Mouse (Mus musculus) spleen, embryonic (tissue): ENCODE measurements around the gene Synrg.

Experiments
- CTCF ChIA-PET: fragments of 350-600 bp; sonication (Branson Sonifier 250); formaldehyde crosslinking; loops from one replicate; lab custom pipeline; 2022; lab: Charles Lee

Gene Synrg

GRCm38 (mm10) chr11:83981338-83981737 lies 17.1 kb downstream of the Synrg start:
- CTCF ChIA-PET, result no interaction called here

- CTCF ChIA-PET, result no interaction called here
Measured at GRCm38 (mm10) chr11:83991701-83992100, 27.5 kb downstream of the Synrg start.

GRCm38 (mm10) chr11:83993428-83993827 lies 29.2 kb downstream of the Synrg start:
- CTCF ChIA-PET, result no interaction called here

DNA sequence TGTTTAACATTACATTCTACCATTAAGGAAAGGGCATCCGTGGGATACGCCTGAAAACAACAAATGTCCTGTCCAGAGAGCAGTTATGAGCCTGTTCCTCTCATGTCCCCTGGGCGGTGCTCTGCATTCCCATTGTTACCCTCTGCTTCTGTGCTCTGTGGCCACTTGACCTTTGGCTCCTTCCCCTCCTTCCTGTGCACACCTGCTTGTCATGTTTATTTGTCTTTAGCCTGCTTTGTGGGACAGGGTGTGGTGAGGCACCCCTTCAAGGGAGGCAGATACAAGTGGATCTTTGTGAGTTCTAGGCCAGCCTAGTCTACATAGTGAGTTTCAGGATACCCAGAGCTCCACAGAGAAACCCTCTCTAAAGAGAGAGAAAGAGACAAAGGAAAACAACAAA lies 30.3 kb downstream of the Synrg start:
- CTCF ChIA-PET, result no interaction called here

GRCm38 (mm10) chr11:83995535-83995950 lies 31.3 kb downstream of the Synrg start:
- CTCF ChIA-PET, result no interaction called here

- CTCF ChIA-PET, result interaction anchor here (0.8 kb wide), 1 partner anchor 41 kb away, joined by 4 read pairs; no protein-coding TSS in a partner anchor
Measured at GRCm38 (mm10) chr11:83997171-83997868, 33.1 kb downstream of the Synrg start.

DNA sequence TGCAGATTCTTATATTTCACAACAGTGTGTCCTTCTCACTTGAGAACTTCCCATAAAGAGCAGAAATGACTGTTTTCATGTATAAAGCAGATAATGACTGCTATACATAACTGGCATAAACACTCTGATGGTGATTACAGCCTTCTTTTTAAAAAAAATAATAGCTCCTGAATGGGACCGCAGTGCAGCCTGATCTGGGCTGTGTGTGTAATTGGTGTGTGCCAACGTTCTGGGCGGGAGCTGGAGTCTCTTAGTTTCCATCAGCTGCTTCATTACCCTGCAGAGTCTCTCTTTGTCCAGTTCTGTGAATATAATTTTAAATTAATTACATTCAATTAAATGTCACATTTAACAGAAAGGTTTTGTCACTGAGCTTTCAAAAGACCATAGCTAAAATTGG lies 34.8 kb downstream of the Synrg start:
- CTCF ChIA-PET, result no interaction called here

DNA sequence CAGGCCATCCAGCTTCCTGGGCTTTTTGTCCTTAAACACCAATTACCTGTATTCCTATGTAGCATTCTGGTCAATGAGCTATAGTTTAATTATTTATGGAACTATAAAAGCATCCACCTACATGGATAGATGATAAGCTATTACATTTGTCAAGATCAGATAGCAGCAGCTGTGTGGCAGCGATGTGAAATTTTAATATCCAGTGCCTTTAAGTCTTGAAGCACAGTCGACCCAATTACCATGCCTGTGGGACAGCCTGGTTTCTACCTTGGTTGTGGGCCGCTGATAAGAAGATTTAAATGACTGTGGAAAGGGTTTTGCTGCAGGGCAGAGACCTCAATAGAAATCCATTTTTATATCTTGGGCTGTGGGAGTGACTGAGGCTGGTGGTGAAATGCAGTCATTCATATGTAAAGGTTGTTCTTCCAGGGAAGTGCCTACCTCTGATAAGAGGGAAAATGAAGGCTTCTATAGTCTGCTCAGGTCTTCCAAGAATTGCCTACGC lies 35.2 kb downstream of the Synrg start:
- CTCF ChIA-PET, result no interaction called here

DNA sequence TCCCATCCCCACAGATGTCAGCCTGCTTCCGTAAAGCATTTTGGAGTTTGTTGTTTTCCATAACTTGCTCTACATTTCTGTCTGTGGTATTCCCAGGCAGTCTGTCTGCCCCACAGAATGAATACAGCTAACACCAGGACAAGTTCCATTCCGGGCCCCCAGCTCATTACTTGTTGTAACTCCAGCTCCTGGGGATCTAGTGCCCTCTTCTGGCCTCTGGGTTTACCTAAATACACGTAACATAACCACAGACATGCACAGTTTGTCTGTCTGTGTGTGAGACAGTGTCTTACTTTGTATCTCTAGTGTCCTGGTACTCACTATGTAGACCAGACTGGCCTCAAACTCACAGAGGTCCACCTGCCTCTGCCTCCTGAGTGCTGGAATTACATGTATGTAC lies 37.0 kb downstream of the Synrg start:
- CTCF ChIA-PET, result no interaction called here

- CTCF ChIA-PET, result no interaction called here
Measured at GRCm38 (mm10) chr11:84003986-84004385, 39.8 kb downstream of the Synrg start.

GRCm38 (mm10) chr11:84009001-84009400 lies 44.8 kb downstream of the Synrg start:
- CTCF ChIA-PET, result no interaction called here

DNA sequence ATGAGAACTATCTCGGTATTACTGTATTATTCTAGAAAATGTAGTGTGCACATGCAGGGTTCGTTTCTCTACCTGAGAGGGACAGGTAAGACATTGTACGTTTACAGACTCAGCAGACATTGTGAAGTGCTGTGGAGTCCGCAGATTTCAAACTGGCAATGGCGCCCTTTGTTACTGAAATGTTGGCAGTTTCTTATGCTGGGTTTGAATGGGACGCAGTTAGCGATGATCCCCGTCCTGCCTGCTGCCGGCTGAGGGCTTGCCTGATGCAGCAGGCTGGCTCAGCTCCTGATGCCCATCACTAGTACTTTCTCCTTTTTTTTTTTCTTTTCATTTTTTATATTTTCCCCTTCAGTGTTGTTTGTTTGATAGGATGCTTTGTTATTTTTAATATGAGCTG lies 46.2 kb downstream of the Synrg start:
- CTCF ChIA-PET, result no interaction called here

DNA sequence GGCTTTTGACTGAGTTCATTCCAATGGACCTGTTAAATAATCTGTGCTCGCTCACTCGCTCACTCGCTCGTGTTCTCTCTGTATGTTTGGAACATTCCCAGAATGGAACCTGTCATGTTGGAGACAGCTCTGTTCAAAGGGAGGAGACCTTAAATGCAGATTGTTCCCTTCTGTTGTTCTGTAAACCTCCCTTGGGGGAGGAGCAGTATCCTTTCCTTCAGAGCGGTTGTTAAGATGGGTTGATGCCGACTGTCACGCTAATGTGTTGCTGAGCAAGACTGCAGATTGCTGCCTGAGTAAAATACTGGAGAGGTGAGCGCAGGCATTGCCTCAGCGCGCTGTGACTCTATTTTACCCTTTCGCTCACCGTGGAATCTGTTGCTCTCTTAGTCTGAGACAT lies 46.8 kb downstream of the Synrg start:
- CTCF ChIA-PET, result no interaction called here

DNA sequence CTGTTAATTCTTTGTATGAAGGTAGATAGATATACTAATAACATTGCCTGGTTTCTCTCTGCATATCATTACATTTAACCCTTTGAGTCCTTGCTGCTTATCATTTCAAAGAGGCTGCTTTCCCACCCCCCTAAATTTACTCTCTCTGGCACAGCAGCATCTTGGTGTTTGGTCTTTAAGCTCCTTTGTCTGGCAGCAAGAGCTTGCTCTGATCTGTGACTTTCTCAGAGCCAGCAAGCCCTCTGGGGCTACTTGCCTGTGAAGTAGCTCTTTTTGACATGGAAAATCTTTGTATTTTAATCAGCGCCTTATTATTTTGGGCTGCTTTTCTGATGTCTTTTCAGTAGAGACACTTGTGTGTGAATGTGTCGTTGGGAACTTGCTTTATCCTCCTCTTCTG lies 47.3 kb downstream of the Synrg start:
- CTCF ChIA-PET, result no interaction called here

DNA sequence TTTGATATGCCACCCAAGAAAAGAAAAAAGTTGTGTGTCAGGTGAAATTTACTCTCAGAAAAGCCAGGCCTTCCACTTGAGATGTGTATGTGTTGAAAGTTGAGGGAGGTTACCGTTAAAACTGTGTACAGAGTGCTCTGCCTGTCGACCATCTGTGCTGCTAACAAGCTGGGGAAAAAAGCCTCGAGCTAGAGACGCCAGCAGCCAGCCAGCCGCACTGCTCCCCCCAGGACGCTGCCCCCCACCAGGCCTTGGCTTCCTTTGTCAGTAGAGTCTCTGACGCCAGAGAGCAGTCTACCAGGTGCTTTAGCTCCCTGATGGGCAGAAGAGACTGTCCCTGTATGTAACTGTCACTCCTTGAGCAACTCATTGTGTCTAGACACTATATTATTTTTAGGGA lies 48.9 kb downstream of the Synrg start:
- CTCF ChIA-PET, result no interaction called here

- CTCF ChIA-PET, result no interaction called here
Measured at GRCm38 (mm10) chr11:84016147-84016809, 52.0 kb downstream of the Synrg start.

- CTCF ChIA-PET, result no interaction called here
Measured at GRCm38 (mm10) chr11:84016810-84017508, 52.7 kb downstream of the Synrg start.

- CTCF ChIA-PET, result no interaction called here
Measured at GRCm38 (mm10) chr11:84027231-84027630, 63.0 kb downstream of the Synrg start.

DNA sequence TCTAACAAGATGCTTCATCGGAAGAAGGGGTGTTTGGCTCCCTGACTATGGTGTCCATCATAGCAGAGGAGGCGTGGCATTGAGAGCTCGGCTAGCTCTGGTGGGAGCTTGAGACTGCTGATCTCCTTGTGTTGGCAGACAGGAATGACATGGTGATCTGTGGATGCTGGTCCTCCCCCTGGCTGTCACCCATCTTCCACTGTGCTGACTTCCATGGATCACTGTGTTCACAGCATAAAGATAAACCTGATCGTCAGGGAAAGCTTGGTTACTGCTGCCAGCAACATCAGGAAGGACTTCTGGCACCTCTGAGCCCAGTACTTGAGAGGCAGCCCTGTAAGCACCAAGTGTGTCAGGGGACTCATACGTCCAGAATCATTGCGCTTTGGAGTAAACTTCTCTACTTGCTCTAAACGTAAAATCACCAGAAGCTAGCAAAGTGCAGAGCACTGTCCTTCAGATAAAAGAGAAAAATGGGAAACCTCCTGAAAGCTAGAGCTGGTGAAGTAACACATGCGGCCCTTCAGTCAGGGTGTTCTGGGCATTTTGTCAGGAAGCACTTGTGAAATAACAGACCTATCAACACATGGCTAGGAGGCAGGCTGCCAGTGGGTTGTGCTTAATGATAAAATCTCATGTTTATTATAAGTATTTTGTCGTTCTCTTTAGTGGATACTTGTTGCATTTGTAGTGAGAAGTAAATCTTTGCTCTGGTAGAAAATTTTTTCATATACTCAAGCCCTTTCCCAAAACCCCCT lies 64.2 kb downstream of the Synrg start:
- CTCF ChIA-PET, result no interaction called here

- CTCF ChIA-PET, result interaction anchor here (0.6 kb wide), 1 partner anchor 222 kb away, joined by 17 read pairs; no protein-coding TSS in a partner anchor
Measured at GRCm38 (mm10) chr11:84031971-84032370, 67.7 kb downstream of the Synrg start.

- CTCF ChIA-PET, result no interaction called here
Measured at GRCm38 (mm10) chr11:84032559-84032958, 68.3 kb downstream of the Synrg start.

DNA sequence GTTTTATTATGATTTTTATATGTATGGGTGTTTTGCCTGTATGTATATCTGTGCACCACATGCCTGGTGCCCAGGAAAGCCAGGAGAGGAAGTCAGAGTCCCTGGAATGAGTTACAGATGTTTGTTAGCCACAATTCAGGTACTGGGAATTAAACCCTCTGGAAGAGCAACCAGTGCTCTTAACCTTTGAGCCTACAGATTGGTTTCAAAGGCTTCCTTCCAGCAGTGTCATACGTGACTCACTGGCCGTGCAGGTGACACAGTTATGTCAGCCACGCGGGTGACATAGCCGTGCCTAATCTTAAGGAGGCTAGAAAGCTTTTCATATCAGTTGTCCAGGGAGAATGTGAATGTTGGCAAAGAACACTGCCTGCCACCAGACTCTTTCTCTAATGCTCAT lies 69.4 kb downstream of the Synrg start:
- CTCF ChIA-PET, result no interaction called here
